Mouse (Mus musculus) hindbrain, embryonic 12.5 days (tissue): Measurements from ENCODE around the gene Wdr64. TPM values are rescaled to one million over a fixed set of nuclear protein-coding genes. Genes with fewer than 3 reads are reported as not detected.

ENCODE experiments used
- ATAC-seq: fragments of 200-750 bp; cut with Nextera tagmentation; 2 replicates; pipeline ENCODE4 v1.8.0; 2017; ENCODE audit warnings: moderate TSS enrichment; ENCODE audit not compliant: low FRiP score
- H3K27ac ChIP-seq: fragments of 300-500 bp; sonication (generic); 2 replicates; pipeline ENCODE4 v1.5.1; 2016; ENCODE audit warnings: mild to moderate bottlenecking
- H3K27me3 ChIP-seq: fragments of 300-500 bp; sonication (generic); 2 replicates; pipeline ENCODE4 v1.6.1; 2016; ENCODE audit warnings: mild to moderate bottlenecking
- H3K36me3 ChIP-seq: fragments of 300-500 bp; sonication (generic); 2 replicates; pipeline ENCODE4 v1.6.1; 2016; ENCODE audit warnings: mild to moderate bottlenecking
- H3K4me1 ChIP-seq: fragments of 300-500 bp; sonication (generic); 2 replicates; pipeline ENCODE4 v1.6.1; 2016
- H3K4me2 ChIP-seq: fragments of 300-500 bp; sonication (generic); replicated peaks from 2 replicates; pipeline ENCODE4 v1.6.1; 2016; ENCODE audit warnings: mild to moderate bottlenecking
- H3K4me3 ChIP-seq: fragments of 300-500 bp; sonication (generic); 2 replicates; pipeline ENCODE4 v1.5.1; 2016; ENCODE audit warnings: mild to moderate bottlenecking
- H3K9ac ChIP-seq: fragments of 300-500 bp; sonication (generic); 2 replicates; pipeline ENCODE4 v1.6.1; 2016; ENCODE audit warnings: mild to moderate bottlenecking, moderate library complexity
- H3K9me3 ChIP-seq: fragments of 300-500 bp; sonication (generic); replicated peaks from 2 replicates; pipeline ENCODE4 v1.6.1; 2016; ENCODE audit warnings: mild to moderate bottlenecking
- WGBS: fragments of 180-500 bp; shearing (Covaris S2); methylation state at CpG from one replicate; pipeline ENCODE4 v1.1.7; 2016; 5-methylcytosine and 5-hydroxymethylcytosine counted together
- polyA plus RNA-seq: library from polyadenylated mRNA; unstranded; fragments of >200 nt; fragmentation: Nextera tagmentation; extraction: Ambion mirVana; gene quantifications from 2 replicates; pipeline ENCODE4 v1.2.1, GENCODE M21; 2016

Gene Wdr64
- polyA plus RNA-seq, 1 experiment from 2014 or later = not detected

DNA sequence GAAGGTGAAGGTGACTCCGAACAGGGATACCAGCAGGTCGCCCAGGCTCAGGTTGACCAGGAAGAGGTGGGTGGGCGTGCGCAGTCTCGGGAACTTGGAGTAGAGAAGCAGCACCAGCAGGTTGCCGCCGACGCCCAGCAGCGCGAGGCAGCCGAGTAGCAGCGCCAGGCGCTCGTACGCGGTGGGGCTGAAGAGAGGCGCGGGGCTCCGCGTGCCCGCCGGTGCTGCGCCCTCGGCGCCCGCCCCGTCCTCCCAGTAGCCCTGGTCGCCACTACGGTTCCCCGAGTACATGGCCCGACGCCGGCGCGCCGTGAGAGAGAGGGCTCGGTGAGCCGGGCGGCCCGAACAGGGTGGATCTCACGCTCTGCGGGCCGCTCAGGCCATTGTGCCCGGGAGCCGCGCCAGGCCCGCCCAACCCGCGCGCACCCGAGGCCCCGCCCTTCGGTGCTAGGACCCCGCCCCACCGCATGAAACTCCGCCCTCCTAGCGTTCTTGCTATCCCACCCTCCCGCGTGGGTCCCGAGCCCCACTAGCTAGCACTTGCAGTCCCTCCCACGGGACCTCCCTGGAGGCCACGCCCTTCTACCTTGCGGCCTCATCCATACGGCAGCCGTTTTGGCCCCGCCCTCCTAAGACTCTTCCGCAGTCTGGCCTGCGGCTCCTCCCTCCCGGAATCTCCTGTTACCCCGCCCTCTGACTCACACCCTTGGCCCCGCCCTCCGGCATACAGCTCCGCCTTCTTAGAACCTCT lies 6.0 kb upstream of the Wdr64 start, which contains the start of the genes Opn3 and Chml:
Gene Opn3, minus strand, starts transcription at position 531 of the 751 bp plus-strand sequence.
Gene Chml, minus strand, starts transcription at position 656 of the 751 bp plus-strand sequence.
- WGBS = under 1% methylated on average over 72 of the region's 73 CpGs
- peaks cover 9% of the 10 kb centered on the region for H3K36me3 ChIP-seq

DNA sequence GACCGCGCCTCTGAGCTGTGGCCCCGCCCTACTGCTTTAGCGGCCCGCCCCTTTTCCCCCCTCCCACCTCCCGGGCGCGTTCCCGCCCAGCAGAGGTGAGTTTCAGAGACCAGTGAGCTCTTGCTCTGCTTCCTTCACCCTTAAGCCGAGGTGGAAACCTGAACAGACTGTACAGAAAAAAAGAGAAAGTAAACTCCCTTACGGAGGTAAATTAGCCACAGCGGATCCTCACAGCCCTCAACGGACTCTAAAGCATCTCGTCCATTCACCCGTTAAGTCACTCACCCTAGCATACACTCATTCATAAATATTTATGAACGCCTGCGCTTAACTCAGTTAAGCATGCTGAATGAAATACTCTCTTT lies 5.4 kb upstream of the Wdr64 start:
- WGBS = under 1% methylated on average over 17 of the region's 17 CpGs
- no peak overlapping the region for H3K27ac ChIP-seq
- no peaks in the 10 kb centered on the region for H3K27me3 ChIP-seq
- peaks cover 4% of the 10 kb centered on the region for H3K36me3 ChIP-seq
- no peaks in the 10 kb centered on the region for H3K9me3 ChIP-seq
- H3K4me1 ChIP-seq = peaks cover 26% of the 10 kb centered on the region
- H3K4me3 ChIP-seq = peak overlapping the region; percentile 77
- H3K4me2 ChIP-seq = peak overlapping the region; percentile 67
- peak; percentile 78 for ATAC-seq
- H3K9ac ChIP-seq = 0 out of 2 replicates have a peak overlapping the region, but pooled peaks have one; percentile 23

More for the DNA sequence above, 6.0 kb upstream of the Wdr64 start, which contains the start of the genes Opn3 and Chml:
- Histone ChIP-seq H3K9me3 (no peaks in the 10 kb centered on the region), H3K4me3 (peak within 1 kb of the TSS; percentile 77), H3K27me3 (no peaks in the 10 kb centered on the region), H3K4me1 (peaks cover 26% of the 10 kb centered on the region), H3K4me2 (peak within 1 kb of the TSS; percentile 67), H3K27ac (peak within 1 kb of the TSS; percentile 84), H3K9ac (peak within 1 kb of the TSS; percentile 82)
- ATAC-seq = peak; percentile 97

DNA sequence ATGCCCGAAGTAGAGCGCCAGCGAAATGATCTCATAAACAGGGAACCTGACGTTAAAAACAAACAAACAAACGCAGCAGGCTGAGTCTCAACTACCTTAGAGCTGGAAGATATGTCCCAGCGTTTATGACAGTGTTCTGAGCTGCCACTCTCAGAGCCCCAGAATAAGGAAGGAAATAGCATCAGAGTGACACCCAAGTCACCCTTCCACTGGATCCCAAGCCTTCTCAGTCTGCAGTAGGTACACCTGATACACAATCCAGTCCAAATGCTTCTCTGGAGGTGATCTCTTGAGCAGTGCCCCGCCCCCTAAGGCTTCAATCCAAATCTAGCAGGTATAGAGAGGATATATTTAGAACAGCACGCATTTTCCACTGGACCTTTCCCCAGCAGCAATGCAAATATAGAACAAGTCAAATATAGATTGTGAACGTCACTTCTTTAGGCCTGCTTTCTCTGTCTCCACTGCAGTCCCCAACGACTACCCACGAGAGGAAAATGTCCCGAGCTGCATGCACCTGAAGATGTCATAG lies 4.9 kb upstream of the Wdr64 start:
- Histone ChIP-seq H3K9ac (no peak overlapping the region), H3K4me3 (peak overlapping the region; percentile 77), H3K27me3 (no peaks in the 10 kb centered on the region), H3K4me2 (peak overlapping the region; percentile 67), H3K4me1 (peaks cover 26% of the 10 kb centered on the region), H3K27ac (no peak overlapping the region), H3K36me3 (no peaks in the 10 kb centered on the region), H3K9me3 (no peaks in the 10 kb centered on the region)
- WGBS = 46% methylated on average over 12 of the region's 12 CpGs
- ATAC-seq = peak; percentile 0; the same call in 1 of the 2 replicates

DNA sequence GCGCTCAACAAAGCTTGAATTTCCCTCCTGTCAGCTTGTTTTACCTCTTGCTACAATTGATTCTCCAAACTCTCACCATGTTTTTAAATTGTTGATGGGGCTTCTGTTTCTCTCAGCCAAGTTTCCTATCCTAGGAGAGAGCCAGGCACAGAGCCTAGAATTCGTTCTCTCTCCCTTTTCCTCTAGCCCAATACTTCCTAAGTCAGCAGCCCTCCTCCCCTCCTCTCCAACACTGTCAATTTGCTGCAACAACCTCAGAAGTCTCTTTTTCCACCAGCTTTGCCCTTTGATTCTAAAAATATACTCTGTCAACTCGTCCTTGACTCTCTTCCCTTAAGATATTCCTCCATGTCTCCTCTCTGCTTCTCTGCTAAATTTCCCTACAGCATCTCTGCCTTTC lies 982 bp downstream of the Wdr64 start:
- Histone ChIP-seq H3K4me3 (no peak overlapping the region), H3K27me3 (no peaks in the 10 kb centered on the region), H3K4me1 (no peaks in the 10 kb centered on the region), H3K4me2 (no peak overlapping the region), H3K36me3 (no peaks in the 10 kb centered on the region), H3K9ac (no peak overlapping the region), H3K9me3 (no peaks in the 10 kb centered on the region), H3K27ac (no peak overlapping the region)
- WGBS = 59% methylated on average over 3 of the region's 3 CpGs
- ATAC-seq = no peak

DNA sequence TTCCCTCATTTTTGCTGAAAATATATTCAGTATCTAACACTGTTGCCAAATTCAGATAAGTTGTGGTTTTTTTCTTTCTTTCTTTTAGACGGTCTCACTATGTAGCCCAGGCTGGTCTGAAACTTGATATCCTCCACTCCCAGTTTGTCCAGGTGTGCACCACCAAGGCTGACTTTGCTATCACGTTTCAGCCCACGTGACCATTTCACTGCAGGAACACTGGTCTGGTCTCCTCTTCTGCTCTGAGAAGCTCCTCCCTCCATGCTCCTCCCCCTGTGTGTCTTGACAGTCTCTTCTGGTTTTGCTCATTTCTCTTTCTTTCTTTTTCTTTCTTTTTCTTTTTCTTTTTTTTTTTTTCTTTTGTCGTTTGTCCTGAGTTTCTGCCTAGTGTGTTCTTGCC lies 1.4 kb downstream of the Wdr64 start:
- no peaks in the 10 kb centered on the region for H3K9me3 ChIP-seq
- H3K4me1 ChIP-seq = no peaks in the 10 kb centered on the region
- H3K4me3 ChIP-seq = no peak overlapping the region
- H3K27ac ChIP-seq = no peak overlapping the region
- no peaks in the 10 kb centered on the region for H3K27me3 ChIP-seq
- no peak overlapping the region for H3K9ac ChIP-seq
- H3K4me2 ChIP-seq = no peak overlapping the region
- no peaks in the 10 kb centered on the region for H3K36me3 ChIP-seq
- 37% methylated on average over 4 of the region's 4 CpGs for WGBS
- ATAC-seq = no peak

DNA sequence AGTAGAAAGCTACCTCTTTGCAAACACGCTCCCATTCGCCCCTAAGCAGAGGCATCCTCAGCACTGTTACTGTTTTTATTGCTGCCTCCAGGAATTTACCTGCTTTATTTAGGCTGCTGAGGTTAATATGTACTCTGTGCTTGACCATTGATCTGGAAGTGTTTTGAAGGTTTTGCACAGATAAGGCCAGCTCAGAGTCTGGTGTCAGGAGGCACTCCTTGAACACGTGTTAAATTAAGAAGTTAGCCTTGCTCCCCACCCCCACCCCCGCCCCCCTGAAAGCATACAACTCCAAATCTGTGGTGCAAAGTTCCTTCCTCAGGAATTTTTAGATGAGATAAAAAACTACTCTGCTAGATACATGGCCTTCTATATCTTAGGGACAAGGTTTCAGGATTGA lies 2.8 kb downstream of the Wdr64 start:
- Histone ChIP-seq H3K9ac (no peak overlapping the region), H3K4me2 (no peak overlapping the region), H3K9me3 (no peaks in the 10 kb centered on the region), H3K36me3 (no peaks in the 10 kb centered on the region), H3K4me3 (no peak overlapping the region), H3K4me1 (no peaks in the 10 kb centered on the region), H3K27me3 (no peaks in the 10 kb centered on the region), H3K27ac (no peak overlapping the region)
- ATAC-seq = no peak
- WGBS = 84% methylated on average over 4 of the region's 4 CpGs

DNA sequence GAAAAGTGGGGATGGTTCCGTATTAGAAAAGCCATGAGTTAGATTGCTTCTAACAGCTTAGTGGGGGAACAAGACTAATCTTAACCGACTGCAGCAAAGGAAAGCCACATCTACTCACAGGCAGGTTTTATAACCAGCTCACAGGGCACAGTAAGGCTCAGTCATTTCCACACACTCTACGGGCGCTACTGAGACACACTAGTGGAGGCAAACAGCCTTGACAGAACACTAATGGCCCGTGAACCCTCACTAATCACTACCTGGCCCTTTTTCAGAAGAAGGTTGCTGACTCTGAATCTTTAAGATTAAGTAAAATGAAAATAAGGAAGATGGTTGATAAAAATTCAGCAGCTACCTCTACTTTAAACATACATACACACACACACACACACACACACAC lies 9.2 kb downstream of the Wdr64 start:
- no peaks in the 10 kb centered on the region for H3K4me1 ChIP-seq
- no peaks in the 10 kb centered on the region for H3K36me3 ChIP-seq
- 75% methylated on average over 5 of the region's 5 CpGs for WGBS
- no peak overlapping the region for H3K27ac ChIP-seq
- H3K4me2 ChIP-seq = no peak overlapping the region
- no peak overlapping the region for H3K4me3 ChIP-seq
- no peaks in the 10 kb centered on the region for H3K9me3 ChIP-seq
- no peak overlapping the region for H3K9ac ChIP-seq
- no peak for ATAC-seq
- no peaks in the 10 kb centered on the region for H3K27me3 ChIP-seq

DNA sequence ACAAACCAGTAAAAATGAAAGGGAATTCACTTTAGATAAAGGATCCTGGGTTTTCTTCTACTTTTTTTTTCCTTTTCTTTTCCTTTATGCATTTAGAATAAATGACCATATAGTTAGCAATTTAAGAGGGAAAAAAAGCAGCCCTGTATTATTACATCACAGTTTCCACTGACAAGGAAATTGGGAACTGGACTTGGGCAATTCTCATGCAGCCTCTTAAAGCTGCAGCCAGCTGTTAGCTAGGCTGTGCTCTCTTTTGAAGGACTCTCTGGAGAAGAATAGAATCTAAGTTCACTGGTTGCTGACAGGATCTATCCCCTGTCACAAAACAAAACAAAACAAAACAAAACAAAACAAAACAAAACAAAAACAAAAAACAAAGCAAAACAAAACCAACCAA lies 9.6 kb downstream of the Wdr64 start:
- Histone ChIP-seq H3K9me3 (no peaks in the 10 kb centered on the region), H3K4me3 (no peak overlapping the region), H3K27ac (no peak overlapping the region), H3K9ac (no peak overlapping the region), H3K4me1 (no peaks in the 10 kb centered on the region), H3K27me3 (no peaks in the 10 kb centered on the region), H3K4me2 (no peak overlapping the region), H3K36me3 (no peaks in the 10 kb centered on the region)
- no peak for ATAC-seq

DNA sequence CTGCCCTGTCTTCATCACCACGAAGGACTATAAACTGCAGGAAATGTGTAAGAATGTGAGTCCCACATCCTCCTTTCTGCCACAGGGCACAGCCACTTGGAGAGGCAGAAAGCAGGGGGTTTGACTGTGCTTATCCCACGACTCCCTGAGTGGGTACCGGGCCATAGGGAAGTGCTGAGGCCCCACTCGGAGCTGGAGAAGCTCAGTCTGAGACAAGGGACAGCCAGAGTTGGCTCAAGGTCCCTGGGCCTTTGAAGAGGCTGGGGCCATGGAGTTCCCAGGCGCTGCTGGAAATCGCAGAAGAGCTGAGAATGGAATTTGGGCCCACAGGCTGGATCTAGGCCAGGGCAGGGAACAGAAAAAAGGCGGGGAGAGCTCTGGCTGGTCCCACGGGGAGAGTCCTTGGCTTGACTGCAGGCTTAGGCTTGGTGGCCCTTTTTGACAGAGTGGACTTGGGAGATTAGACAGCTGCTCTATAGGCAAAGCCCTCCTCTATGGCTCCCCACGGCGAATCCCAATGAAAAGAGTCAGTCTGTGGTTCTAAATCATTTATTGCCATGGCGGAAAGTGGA lies 14.0 kb downstream of the Wdr64 start:
- Histone ChIP-seq H3K9me3 (no peaks in the 10 kb centered on the region), H3K4me2 (no peak overlapping the region), H3K4me3 (no peak overlapping the region), H3K27me3 (no peaks in the 10 kb centered on the region), H3K27ac (no peak overlapping the region), H3K9ac (no peak overlapping the region), H3K36me3 (no peaks in the 10 kb centered on the region), H3K4me1 (no peaks in the 10 kb centered on the region)
- ATAC-seq = no peak
- 82% methylated on average over 11 of the region's 11 CpGs for WGBS

DNA sequence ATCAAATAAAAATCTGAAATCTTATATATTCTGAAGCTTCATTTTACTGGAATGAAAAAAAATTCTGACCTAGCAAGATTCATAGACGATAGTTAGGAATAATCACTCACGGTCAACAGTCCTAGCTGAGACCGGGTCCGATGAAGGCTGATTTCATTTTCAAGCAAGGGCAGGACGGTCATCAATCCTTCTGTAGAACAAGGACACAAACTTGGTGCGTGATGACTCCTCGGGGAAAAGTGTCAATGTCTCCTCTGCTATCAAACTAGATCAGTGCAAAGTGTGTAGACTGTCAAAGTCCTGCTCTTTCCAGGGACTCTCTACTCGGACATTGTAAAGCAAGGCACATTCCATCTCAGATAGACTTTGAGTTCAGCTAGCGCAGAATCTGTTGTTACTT lies 18.4 kb downstream of the Wdr64 start:
- no peak overlapping the region for H3K9ac ChIP-seq
- no peaks in the 10 kb centered on the region for H3K9me3 ChIP-seq
- H3K27me3 ChIP-seq = no peaks in the 10 kb centered on the region
- no peak overlapping the region for H3K27ac ChIP-seq
- no peak overlapping the region for H3K4me2 ChIP-seq
- 87% methylated on average over 9 of the region's 9 CpGs for WGBS
- ATAC-seq = no peak
- no peaks in the 10 kb centered on the region for H3K36me3 ChIP-seq
- no peaks in the 10 kb centered on the region for H3K4me1 ChIP-seq
- H3K4me3 ChIP-seq = no peak overlapping the region

DNA sequence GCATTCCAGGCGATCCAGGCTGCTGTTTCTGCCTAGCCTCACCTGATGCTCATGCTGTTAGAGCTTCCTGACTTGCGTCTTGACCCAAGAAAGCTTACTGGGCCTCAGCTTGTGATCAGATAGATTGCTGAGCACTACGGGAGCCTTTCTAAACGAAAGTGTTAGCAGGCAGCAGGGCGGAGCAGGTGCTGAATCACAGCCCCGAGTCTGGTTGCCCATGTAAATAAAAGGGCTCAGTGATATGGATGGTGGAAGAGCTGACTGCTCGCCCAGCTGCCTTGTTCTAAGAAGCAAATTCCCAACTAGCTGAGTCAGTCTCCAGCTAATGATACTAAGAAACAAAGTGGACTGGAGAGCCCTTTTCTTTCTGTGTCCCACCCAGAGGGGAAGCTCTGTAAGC lies 27.4 kb downstream of the Wdr64 start:
- Histone ChIP-seq H3K9me3 (no peaks in the 10 kb centered on the region), H3K36me3 (no peaks in the 10 kb centered on the region), H3K4me2 (no peak overlapping the region), H3K4me3 (no peak overlapping the region), H3K27ac (no peak overlapping the region), H3K27me3 (no peaks in the 10 kb centered on the region), H3K4me1 (peaks cover 3% of the 10 kb centered on the region; the same call in 1 of the 2 replicates), H3K9ac (no peak overlapping the region)
- no peak for ATAC-seq
- 56% methylated on average over 7 of the region's 7 CpGs for WGBS

DNA sequence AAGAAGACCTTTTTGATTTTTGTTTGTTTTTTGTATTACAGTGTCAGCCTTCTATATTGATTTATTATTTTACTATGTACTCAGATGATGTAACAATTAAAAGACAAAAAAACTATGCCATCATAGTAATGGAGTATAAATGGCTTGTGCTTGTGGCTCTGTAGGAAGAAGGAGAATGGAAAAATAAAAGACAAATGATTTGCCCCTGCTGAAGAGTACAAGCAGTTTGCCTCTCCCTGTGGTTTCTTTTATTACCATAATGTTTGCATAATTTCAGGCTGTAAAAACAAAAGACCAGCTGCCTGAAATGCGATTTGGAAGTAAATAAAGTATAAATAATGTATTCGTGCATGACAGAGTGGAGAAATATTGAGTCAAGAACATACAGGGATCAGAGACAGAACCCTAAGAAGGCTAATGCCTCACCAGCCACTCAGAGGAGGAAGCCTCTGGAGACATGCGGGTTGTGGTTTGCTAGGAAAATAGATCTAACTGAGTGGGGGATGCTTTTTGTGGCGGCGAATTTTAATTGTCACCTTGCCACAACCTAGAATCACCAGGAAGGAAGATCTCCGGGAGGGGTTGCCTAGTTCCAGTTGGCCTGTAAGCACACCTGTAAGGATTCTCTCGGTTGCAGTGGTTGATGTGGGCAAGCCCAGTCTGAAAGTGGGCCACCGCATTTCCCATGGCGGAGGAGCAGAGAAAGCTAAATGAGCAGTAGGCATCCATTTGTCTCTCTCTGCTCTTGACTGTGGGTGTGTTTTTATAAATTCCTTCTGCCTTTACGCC lies 56.4 kb downstream of the Wdr64 start:
- no peak overlapping the region for H3K27ac ChIP-seq
- H3K9ac ChIP-seq = no peak overlapping the region
- 78% methylated on average over 10 of the region's 10 CpGs for WGBS
- no peak overlapping the region for H3K4me2 ChIP-seq
- H3K27me3 ChIP-seq = no peaks in the 10 kb centered on the region
- ATAC-seq = no peak
- H3K4me3 ChIP-seq = no peak overlapping the region
- H3K9me3 ChIP-seq = no peaks in the 10 kb centered on the region
- H3K4me1 ChIP-seq = 0 out of 2 replicates have a peak, but pooled peaks cover 3% of the 10 kb centered on the region
- no peaks in the 10 kb centered on the region for H3K36me3 ChIP-seq
